Mouse (Mus musculus) retina, postnatal 7 days (tissue): ENCODE results near the gene Plin1.
A peak's percentile ranks its signal among the peaks of the same experiment; 100 is the strongest.

Experiments
- DNase-seq: peaks from one replicate; pipeline ENCODE4 v3.0.0-alpha.2; 2012; ENCODE audit warnings: low read depth, low spot score

Gene Plin1

DNA sequence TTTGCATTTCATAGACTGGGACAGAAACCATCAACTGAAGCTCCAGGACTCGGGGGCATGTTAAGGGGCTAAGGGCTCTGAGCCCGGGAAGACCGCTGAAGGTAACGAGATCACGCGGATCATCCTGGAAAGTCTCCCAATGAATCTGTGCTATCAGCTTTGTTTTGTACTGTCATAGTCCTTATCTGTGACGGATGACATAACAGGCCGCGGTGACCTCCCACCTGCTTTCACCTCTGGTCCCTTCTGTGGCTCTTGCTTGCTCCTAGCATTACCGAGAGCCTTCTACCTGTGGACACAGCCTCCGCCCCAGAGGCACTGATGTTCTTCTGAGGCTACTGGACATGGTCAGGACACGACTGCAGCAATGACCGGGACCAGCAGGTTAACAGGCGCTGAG, 3.8 kb upstream of the Plin1 start:
- no peak for DNase-seq

DNA sequence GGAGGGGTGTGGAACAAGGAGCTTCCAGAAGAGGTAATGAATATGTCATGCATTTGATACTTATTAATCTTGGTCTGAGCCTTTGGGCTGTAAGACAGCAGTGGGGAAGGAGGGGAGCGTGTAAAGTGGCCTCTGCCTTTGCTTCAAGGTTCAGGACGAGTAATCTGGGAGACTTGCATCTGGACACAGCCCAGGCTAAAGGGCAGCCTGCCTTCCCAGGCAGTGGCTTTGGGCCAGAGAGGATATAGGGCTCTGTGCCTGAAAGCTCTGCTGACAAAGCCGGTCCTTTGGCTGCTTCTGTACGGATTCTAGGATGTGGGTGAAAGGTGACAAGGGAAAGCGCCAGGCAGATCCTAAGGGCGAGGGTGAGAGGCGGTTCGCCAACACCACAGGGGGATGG, 1.9 kb upstream of the Plin1 start:
- no peak for DNase-seq

DNA sequence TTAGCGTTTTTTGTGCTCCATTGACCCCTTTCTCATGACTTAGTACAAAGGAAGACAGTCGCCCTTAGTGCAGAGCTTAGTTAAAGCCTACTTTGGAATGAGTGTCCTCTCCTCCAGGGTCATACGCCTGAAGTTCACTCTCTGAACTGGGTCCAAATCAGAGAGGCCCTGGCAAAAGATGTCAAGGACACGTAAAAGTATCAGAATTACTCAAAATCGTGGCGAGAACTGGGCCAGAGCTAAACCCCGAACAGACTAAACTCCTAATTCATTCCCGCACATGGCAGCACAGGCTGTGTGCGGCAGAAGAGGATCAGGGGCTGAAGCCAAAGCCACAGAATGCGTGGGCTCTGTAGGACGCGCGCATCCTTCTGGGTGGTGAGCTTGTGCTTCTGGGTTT, 1.3 kb downstream of the Plin1 start:
- no peak for DNase-seq

DNA sequence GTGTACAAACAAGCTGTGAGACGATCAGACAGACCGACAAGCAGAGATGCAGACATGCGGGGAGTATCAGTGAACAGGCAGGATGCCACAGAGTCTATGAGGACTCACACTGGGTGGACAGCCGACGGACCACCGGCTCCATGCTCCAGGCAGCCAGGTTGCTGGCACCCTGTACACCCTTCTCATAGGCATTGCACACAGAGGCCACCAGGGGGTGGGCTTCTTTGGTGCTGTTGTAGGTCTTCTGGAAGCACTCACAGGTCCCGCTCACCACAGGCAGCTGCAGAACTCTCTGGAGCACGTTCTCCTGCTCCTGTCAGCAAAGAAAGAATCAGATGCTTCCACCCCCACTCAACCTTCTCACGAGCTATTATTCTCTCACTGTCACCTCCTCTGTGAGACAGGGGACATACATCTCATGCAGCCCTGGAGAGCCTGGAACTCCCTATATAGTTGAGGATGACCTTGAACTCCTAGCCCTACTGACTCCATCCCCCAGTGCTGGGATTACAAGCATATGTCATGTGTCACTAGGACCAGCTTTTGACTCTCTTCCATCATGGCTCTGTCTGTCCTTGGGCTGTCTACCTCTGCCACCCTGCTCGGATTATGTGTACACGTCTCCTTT, 2.8 kb downstream of the Plin1 start:
- no peak for DNase-seq

DNA sequence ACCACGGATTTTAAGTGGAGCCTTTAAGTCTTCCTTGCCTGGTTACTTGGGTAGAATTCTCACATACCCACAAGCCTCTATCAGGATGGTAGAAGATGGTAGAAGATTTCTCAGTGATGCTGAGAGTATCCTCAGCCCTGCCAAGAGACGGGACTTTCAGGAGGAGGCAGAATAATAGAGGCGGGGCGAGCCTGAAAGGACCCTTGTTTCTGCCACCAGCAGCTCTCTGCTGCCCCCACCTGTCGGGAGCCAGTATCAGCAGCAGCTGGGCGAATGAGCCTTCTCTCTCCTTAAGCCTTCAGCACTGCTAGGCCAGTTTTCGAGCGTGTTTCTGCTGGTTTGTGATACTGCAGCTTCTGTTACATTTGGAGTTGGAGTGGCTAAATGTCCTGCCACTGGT, 3.5 kb downstream of the Plin1 start:
- DNase-seq = peak; percentile 55

DNA sequence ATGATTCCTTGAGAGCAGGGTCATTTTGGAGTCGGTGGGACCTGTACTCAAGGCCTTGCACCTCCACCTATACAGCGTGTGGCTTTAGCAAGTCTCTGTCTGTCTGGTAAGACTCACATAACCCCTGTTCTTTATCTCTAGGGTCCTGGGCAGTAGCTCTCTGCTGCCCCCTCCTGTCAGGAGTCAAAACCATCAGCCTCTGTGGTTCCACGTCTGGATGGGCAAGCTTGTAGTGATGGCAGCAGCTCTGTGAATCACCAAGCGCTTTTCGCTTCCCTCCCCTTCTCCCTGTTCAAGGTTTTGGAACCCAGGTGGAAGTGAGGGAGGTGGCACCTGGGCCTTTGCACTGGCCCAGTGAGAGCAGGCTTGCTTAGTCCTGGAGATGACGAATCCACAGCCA, 4.5 kb downstream of the Plin1 start:
- peak; percentile 54 for DNase-seq

DNA sequence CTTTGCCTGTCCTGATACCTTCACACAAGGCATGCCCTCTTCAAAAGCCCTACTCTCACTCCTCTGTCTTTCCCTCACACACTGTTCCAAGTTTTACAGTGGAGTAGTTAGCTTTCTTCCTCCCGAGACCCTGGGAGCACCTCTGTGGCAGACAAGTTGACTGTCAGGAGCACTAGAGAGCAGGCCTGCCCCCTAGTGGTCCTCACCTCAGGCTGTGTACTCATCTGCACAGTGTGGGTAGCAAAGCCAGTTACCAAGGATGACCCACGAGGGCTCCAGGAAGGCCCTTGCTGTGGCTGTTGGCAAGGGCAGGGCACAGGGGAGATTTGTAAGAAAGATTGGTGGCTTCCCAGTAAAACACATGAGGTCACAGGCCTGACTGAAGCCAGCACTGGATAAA, 5.6 kb downstream of the Plin1 start:
- DNase-seq = no peak

- DNase-seq = peak; percentile 27
Observed at GRCm38 (mm10) chr7:79721386-79721977, 11.2 kb downstream of the Plin1 start.

DNA sequence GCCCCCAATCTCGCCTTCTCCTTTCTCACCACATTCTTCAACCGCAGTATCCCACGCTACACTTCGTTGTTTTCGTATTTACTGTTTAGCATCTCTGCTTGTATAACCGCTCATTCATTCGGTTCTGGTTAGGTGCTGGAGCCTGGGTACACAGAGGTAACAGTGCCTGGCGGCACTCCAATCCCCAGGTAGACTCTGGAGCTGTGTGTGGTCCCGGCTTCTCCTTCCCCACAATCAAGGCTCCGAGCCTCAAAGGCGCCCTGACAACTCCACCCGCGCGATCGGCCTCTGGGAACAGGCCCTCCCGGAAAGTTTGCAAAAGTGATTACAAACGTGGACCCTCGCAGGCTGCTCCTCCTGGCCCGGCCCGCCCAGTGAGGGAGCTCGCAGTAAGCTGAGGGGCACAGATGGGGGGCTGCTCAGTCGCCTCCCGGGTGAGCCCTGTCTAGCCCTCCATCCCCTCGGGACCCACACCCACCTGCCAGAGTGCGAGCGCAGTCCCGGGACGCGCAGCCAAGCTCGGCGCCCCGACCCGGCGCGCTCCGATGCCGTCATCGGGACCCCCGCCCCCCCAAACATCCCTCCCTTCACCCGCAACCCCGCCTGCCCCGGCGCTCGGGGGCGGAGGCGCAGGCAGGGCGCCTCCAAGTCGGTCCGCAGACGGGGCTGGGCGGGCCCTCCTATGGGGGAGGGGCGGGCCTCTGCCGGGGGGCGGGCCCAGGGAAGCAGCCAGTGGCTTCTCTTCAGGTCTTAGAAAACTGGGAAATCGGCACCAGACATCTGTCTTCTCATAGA, 17.3 kb downstream of the Plin1 start, which contains the start of gene Kif7:
Gene Kif7 (minus strand): TSS at position 534 of the 795 bp plus-strand sequence.
- DNase-seq = peak; percentile 60

- DNase-seq = no peak
Observed at GRCm38 (mm10) chr7:79710831-79711230, 21.9 kb downstream of the Plin1 start.

GRCm38 (mm10) chr7:79710130-79710607, 22.5 kb downstream of the Plin1 start:
- DNase-seq = peak; percentile 59

- no peak for DNase-seq
Observed at GRCm38 (mm10) chr7:79705210-79705609, 27.5 kb downstream of the Plin1 start.

DNA sequence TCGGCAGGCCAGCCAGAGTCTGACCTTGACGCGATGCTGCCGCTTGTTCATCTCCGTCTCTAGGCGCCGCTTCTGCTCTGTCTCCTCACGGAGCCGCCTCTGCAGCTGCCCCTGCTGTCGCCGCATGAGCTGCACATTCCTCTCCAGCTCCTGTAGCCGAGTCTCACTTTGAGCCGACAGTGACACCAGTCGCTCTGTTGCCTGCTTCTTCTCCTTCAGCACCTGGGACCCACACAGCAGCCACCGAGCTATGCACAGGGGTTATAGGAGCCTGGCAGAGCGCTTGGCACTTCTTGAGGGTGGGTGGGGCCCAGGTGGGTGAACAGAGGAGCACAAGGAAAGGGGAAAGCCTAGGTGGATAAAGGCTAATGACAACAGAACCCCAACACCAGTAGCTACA, 29.9 kb downstream of the Plin1 start:
- DNase-seq = no peak

- DNase-seq = no peak
Observed at GRCm38 (mm10) chr7:79696495-79696894, 36.2 kb downstream of the Plin1 start.

DNA sequence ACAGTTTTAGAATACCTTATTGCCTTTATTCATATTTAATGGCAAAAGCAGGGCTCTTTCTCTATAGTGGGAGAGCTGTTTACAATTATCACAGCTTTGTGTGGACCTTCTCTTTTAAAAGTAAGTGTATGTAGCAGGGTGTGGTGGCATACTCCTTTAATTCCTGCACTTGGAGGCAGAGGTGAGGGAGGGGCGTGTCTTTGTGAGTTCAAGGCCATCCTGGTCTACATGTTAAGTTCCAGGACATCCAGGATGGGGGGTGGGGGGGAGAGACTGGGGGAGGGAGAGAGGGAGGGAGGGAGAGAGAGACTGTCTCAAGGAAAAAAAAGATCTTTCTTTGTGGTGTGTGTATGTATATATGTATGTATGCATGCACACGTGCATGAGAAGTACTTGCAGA, 52.5 kb downstream of the Plin1 start:
- no peak for DNase-seq

- DNase-seq = no peak
Observed at GRCm38 (mm10) chr7:79679186-79679585, 53.5 kb downstream of the Plin1 start.

- no peak for DNase-seq
Observed at GRCm38 (mm10) chr7:79670900-79671604, 61.7 kb downstream of the Plin1 start.
